Mouse (Mus musculus): ENCODE data around the gene Tenm4. TPM values are rescaled to one million over a fixed set of nuclear protein-coding genes. Genes with fewer than 3 reads are reported as not detected.

Gene Tenm4
- polyA plus RNA-seq, 1 experiment from 2014 or later = 31.3 TPM

DNA sequence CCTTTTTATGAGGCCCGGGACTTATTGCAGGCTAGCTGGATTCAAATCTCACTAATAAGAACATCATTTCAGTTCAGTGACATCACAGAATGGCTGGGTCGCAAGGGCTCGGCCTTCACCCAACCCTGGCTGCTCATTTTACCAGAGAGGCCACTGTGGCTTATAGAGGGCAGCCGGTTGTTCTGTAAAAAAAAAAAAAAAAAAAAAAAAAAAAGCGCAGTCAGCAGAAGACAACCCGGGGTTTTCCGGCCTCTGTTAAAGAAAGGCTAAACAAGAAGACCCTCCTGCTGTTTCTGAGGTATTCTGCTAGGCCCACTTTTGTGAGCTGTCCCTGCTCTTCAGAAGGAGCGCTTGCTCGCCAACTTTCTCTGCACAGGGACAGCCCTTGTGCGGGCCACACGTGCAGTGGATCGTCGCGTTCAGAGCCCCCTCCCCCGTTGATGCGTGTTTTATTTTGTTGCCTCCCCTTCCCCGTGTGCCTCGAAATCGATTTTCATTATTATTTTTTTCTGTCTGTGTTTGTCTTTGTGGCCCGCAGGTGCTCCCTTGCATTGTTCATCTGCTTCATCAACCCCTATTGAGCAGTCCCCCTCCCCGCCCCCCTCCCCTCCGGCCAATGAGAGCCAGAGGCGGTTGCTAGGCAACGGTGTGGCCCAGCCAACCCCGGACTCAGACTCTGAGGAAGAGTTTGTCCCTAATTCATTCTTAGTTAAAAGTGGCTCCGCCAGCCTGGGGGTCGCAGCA lies 472.6 kb downstream of the Tenm4 start:
- H3K4me2 ChIP-seq (ENCODE audit: low read depth, low read length) = peak overlapping the region; percentile 58
- ATAC-seq (ENCODE audit: low read depth) (peak; percentile 92), DNase-seq (ENCODE audit: low spot score) (peak; percentile 93)
- peaks cover 18% of the 10 kb centered on the region for H3K4me1 ChIP-seq (ENCODE audit: control insufficient read depth, insufficient read depth, low read length)
- H3K27ac ChIP-seq (replicated peaks; ENCODE audit: low read depth, low read length) = no peak overlapping the region
- H3K9me3 ChIP-seq (ENCODE audit: control insufficient read depth, low read length) = no peaks in the 10 kb centered on the region
- H3K4me3 ChIP-seq (ENCODE audit: low read depth, low read length) = peak overlapping the region; percentile 30
- H3K27me3 ChIP-seq (replicated peaks; ENCODE audit: control insufficient read depth, insufficient read depth, low read length) = no peaks in the 10 kb centered on the region
- H3K36me3 ChIP-seq (ENCODE audit: control insufficient read depth, insufficient read depth, low read length) = no peaks in the 10 kb centered on the region
- 2% methylated on average over 26 of the region's 27 CpGs for WGBS
- H3K9ac ChIP-seq (ENCODE audit: low read depth, low read length) = peak overlapping the region; percentile 39; the same call in 1 of the 2 replicates

DNA sequence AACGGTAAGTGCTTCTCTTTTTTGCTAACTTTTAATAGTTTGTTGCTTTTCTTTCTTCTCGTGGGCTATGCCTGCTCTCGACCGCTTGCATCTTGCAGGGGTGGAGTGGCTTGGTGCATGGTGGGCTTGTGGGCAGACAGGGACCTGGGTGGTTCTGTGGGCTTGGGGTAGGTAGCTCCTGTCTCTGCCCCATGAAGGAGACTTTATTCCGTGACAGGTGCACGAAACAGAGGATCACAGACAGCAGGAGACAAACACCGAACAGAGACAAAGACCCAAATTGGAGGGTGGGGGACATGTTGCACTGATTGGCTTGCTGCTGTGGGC lies 473.1 kb downstream of the Tenm4 start:
- no peaks in the 10 kb centered on the region for H3K9me3 ChIP-seq (ENCODE audit: control insufficient read depth, low read length)
- DNase-seq (ENCODE audit: low spot score) (no peak), ATAC-seq (ENCODE audit: low read depth) (peak; percentile 44; the same call in 1 of the 2 replicates)
- H3K4me2 ChIP-seq (ENCODE audit: low read depth, low read length) = peak overlapping the region; percentile 58
- H3K27me3 ChIP-seq (replicated peaks; ENCODE audit: control insufficient read depth, insufficient read depth, low read length) = no peaks in the 10 kb centered on the region
- no peaks in the 10 kb centered on the region for H3K36me3 ChIP-seq (ENCODE audit: control insufficient read depth, insufficient read depth, low read length)
- WGBS = 8% methylated on average over 7 of the region's 7 CpGs
- no peak overlapping the region for H3K27ac ChIP-seq (replicated peaks; ENCODE audit: low read depth, low read length)
- peaks cover 19% of the 10 kb centered on the region for H3K4me1 ChIP-seq (ENCODE audit: control insufficient read depth, insufficient read depth, low read length)
- H3K4me3 ChIP-seq (ENCODE audit: low read depth, low read length) = peak overlapping the region; percentile 30
- H3K9ac ChIP-seq (ENCODE audit: low read depth, low read length) = peak overlapping the region; percentile 39

DNA sequence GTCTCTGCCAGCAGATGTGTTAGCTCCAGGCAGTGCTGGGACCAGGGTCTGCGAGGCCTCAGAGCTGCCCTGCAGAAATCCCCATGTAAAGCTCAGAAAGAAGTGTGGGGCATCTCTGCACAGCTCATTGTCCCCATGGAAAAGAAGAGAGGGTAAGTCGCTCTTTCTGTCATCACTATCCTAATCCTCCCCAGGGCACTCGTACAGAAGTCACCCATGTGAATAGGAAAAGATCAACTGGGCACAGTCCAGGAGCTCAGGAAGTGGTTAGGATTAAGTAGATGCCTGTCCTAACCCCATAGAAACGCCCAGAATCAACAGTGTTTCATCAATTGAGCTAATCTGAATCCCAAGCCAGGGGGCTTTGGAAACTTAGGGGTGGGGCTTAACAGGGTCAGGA lies 476.6 kb downstream of the Tenm4 start:
- Histone ChIP-seq H3K27me3 (replicated peaks; ENCODE audit: control insufficient read depth, insufficient read depth, low read length) (no peaks in the 10 kb centered on the region), H3K4me1 (ENCODE audit: control insufficient read depth, insufficient read depth, low read length) (peaks cover 41% of the 10 kb centered on the region), H3K9me3 (ENCODE audit: control insufficient read depth, low read length) (no peaks in the 10 kb centered on the region), H3K4me2 (ENCODE audit: low read depth, low read length) (no peak overlapping the region; the same call in 1 of the 2 replicates), H3K36me3 (ENCODE audit: control insufficient read depth, insufficient read depth, low read length) (no peaks in the 10 kb centered on the region), H3K4me3 (ENCODE audit: low read depth, low read length) (no peak overlapping the region), H3K27ac (replicated peaks; ENCODE audit: low read depth, low read length) (no peak overlapping the region), H3K9ac (ENCODE audit: low read depth, low read length) (no peak overlapping the region)
- DNase-seq (ENCODE audit: low spot score) (no peak), ATAC-seq (ENCODE audit: low read depth) (no peak)
- 27% methylated on average over 4 of the region's 4 CpGs for WGBS

DNA sequence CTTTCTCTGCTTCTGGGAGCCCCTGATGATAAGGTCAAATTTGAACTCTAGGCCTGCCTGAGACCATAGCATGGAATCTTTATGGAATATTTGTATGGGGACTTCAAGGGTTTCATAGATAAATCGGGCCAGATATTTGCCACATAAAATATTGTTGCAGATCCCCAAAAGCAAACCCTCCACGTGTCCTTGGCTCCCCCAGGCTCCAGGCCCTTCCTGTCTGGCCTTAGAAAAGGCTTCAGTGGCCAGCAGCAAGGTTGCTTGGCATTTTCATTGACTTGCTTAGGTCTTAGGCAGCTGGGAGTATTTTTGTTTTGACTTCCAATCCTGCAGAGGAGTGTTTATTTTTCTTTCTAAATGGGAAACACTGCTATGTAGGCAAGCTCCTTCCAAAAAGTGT lies 477.6 kb downstream of the Tenm4 start:
- Histone ChIP-seq H3K9me3 (ENCODE audit: control insufficient read depth, low read length) (no peaks in the 10 kb centered on the region), H3K36me3 (ENCODE audit: control insufficient read depth, insufficient read depth, low read length) (no peaks in the 10 kb centered on the region), H3K27ac (replicated peaks; ENCODE audit: low read depth, low read length) (peak overlapping the region; percentile 33; the same call in 1 of the 2 replicates), H3K4me1 (ENCODE audit: control insufficient read depth, insufficient read depth, low read length) (peaks cover 48% of the 10 kb centered on the region), H3K27me3 (replicated peaks; ENCODE audit: control insufficient read depth, insufficient read depth, low read length) (no peaks in the 10 kb centered on the region), H3K4me2 (ENCODE audit: low read depth, low read length) (no peak overlapping the region), H3K9ac (ENCODE audit: low read depth, low read length) (no peak overlapping the region), H3K4me3 (ENCODE audit: low read depth, low read length) (no peak overlapping the region)
- WGBS = 43% methylated on average over 2 of the region's 2 CpGs
- DNase-seq (ENCODE audit: low spot score) (no peak), ATAC-seq (ENCODE audit: low read depth) (no peak)

DNA sequence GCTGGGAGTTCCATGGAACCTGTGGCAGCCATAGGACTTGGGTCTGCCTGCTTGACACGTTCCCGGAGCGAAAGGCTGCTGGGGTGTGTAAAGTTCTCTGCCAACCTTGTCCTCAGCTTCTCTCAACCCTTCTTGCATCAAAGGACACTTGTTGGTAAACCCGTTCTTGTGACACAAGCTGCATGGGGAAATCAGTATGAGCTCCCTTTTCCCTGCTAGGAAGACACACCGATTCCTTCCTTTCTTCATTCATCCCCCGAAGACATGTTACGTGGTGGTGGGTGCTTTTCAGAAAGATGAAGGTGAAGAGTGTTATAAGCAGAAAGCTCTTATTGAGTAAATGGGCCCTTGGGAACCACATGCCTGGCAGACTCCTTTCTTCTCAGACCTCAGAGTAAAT lies 478.1 kb downstream of the Tenm4 start:
- H3K27ac ChIP-seq (replicated peaks; ENCODE audit: low read depth, low read length) = 0 out of 2 replicates have a peak overlapping the region, but pooled peaks have one; percentile 28
- no peaks in the 10 kb centered on the region for H3K9me3 ChIP-seq (ENCODE audit: control insufficient read depth, low read length)
- ATAC-seq (ENCODE audit: low read depth) = no peak
- DNase-seq (ENCODE audit: low spot score) = no peak
- H3K4me2 ChIP-seq (ENCODE audit: low read depth, low read length) = no peak overlapping the region
- H3K4me3 ChIP-seq (ENCODE audit: low read depth, low read length) = no peak overlapping the region
- H3K9ac ChIP-seq (ENCODE audit: low read depth, low read length) = no peak overlapping the region
- peaks cover 46% of the 10 kb centered on the region for H3K4me1 ChIP-seq (ENCODE audit: control insufficient read depth, insufficient read depth, low read length)
- no peaks in the 10 kb centered on the region for H3K36me3 ChIP-seq (ENCODE audit: control insufficient read depth, insufficient read depth, low read length)
- no peaks in the 10 kb centered on the region for H3K27me3 ChIP-seq (replicated peaks; ENCODE audit: control insufficient read depth, insufficient read depth, low read length)
- 70% methylated on average over 7 of the region's 7 CpGs for WGBS

DNA sequence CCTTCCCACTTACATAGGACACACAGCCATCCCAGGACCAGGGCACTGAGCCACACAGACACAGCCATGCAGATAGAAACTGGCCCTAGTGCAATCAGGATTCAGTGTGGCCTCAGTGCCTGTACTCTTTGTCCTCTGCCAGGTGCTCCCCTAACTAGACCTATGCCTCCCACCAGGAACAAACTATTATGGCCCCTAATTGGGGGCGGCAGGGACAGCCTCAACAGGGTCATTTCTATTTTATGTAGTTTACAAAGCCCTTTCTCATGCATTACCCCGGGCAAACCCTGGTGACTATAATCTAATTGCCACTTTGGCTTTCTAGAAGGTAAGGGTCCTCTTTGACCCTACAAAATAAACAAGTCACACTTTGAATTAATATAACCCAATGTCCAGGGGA lies 479.4 kb downstream of the Tenm4 start:
- Histone ChIP-seq H3K4me3 (ENCODE audit: low read depth, low read length) (no peak overlapping the region), H3K9ac (ENCODE audit: low read depth, low read length) (no peak overlapping the region), H3K9me3 (ENCODE audit: control insufficient read depth, low read length) (no peaks in the 10 kb centered on the region), H3K4me2 (ENCODE audit: low read depth, low read length) (no peak overlapping the region), H3K4me1 (ENCODE audit: control insufficient read depth, insufficient read depth, low read length) (peaks cover 39% of the 10 kb centered on the region), H3K27me3 (replicated peaks; ENCODE audit: control insufficient read depth, insufficient read depth, low read length) (no peaks in the 10 kb centered on the region), H3K27ac (replicated peaks; ENCODE audit: low read depth, low read length) (no peak overlapping the region), H3K36me3 (ENCODE audit: control insufficient read depth, insufficient read depth, low read length) (no peaks in the 10 kb centered on the region)
- no peak for ATAC-seq (ENCODE audit: low read depth)
- DNase-seq (ENCODE audit: low spot score) = no peak
- WGBS = 47% methylated on average over 2 of the region's 2 CpGs

DNA sequence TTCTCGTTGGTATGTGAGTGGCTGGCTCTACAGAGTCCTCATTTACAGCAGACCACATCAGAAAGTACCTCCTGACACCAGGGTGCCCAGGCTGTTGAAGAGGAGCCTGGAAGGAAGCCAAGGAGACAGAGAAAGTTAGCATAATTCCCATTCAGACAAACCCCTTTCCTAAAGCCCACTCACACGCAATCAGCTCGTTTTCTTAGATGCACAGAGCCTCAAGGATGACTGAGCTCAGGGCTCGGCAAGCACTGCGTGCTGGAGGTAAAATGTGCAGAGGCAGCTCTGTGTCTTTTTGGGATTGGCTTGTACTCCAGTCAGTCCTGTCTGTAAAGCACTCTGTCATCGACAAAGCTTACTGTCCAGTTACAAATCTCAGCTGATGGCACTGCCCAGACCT lies 480.0 kb downstream of the Tenm4 start:
- Histone ChIP-seq H3K27me3 (replicated peaks; ENCODE audit: control insufficient read depth, insufficient read depth, low read length) (no peaks in the 10 kb centered on the region), H3K27ac (replicated peaks; ENCODE audit: low read depth, low read length) (no peak overlapping the region; the same call in 1 of the 2 replicates), H3K4me3 (ENCODE audit: low read depth, low read length) (no peak overlapping the region), H3K4me2 (ENCODE audit: low read depth, low read length) (no peak overlapping the region), H3K9me3 (ENCODE audit: control insufficient read depth, low read length) (no peaks in the 10 kb centered on the region), H3K9ac (ENCODE audit: low read depth, low read length) (no peak overlapping the region), H3K4me1 (ENCODE audit: control insufficient read depth, insufficient read depth, low read length) (peaks cover 39% of the 10 kb centered on the region), H3K36me3 (ENCODE audit: control insufficient read depth, insufficient read depth, low read length) (no peaks in the 10 kb centered on the region)
- 33% methylated on average over 6 of the region's 6 CpGs for WGBS
- ATAC-seq (ENCODE audit: low read depth) = no peak
- peak; percentile 39 for DNase-seq (ENCODE audit: low spot score)

DNA sequence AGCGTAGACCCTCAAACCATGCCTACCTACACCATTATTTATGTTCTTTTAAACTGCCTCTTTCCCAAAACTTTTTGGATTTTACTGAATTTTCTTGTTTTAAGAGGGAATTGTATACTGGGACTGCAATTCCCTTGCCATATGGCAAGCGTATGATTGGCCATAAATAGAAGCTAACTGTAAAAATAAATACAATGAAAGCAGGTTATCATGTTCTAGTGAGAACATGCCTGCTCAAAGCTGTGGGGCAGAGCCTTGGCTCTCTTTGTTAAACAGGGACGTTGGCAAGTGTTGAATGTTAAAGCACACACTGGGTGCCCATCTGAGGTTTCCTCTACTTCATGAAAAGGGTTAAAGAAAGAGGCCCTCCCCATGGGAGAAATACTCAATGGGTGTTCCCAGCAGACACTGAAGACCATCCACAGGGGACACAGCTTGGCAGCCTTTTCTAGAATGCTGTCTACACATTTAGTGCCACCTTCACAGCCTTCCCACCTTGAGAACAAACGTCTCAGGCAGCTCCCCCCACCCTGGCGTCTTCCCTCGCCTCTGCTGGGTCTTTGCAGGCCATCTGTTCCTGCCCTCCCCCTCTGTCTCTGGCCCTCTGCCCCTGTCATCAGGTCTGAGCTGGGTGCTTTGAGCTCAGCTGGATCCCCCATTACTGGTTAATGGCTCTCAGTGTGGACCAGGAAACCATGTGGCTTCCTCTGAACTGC lies 480.7 kb downstream of the Tenm4 start:
- peak; percentile 36 for DNase-seq (ENCODE audit: low spot score)
- H3K27ac ChIP-seq (replicated peaks; ENCODE audit: low read depth, low read length) = no peak overlapping the region; the same call in 1 of the 2 replicates
- H3K27me3 ChIP-seq (replicated peaks; ENCODE audit: control insufficient read depth, insufficient read depth, low read length) = no peaks in the 10 kb centered on the region
- H3K9ac ChIP-seq (ENCODE audit: low read depth, low read length) = no peak overlapping the region
- 29% methylated on average over 6 of the region's 6 CpGs for WGBS
- H3K36me3 ChIP-seq (ENCODE audit: control insufficient read depth, insufficient read depth, low read length) = no peaks in the 10 kb centered on the region
- peaks cover 41% of the 10 kb centered on the region for H3K4me1 ChIP-seq (ENCODE audit: control insufficient read depth, insufficient read depth, low read length)
- H3K9me3 ChIP-seq (ENCODE audit: control insufficient read depth, low read length) = no peaks in the 10 kb centered on the region
- H3K4me2 ChIP-seq (ENCODE audit: low read depth, low read length) = no peak overlapping the region
- H3K4me3 ChIP-seq (ENCODE audit: low read depth, low read length) = no peak overlapping the region
- peak; percentile 58 for ATAC-seq (ENCODE audit: low read depth)
